Mouse (Mus musculus) left cerebral cortex, postnatal 10 days (tissue): Measurements from ENCODE around the gene Dtd1. TPM values are rescaled to one million over a fixed set of nuclear protein-coding genes. Genes with fewer than 3 reads are reported as not detected.

Experiments used
- DNase-seq, 2 experiments: peaks; one replicate each; pipeline ENCODE4 v3.0.0; 2021 to 2022; ENCODE audit warnings: low spot score in 2 of 2, mixed read lengths in 1 of 2; ENCODE audit errors: extremely low spot score in 1 of 2
- intact Hi-C: fragments of 180-260 bp; cut with DNase I; formaldehyde crosslinking; loops from one replicate; pipeline ENCODE4 v1.15.1; 2025
- total RNA-seq, 2 experiments: library from RNA; stranded (reverse); gene quantifications; 2 replicates each; pipeline ENCODE4 v1.2.3; 2021

The Dtd1 gene
- total RNA-seq, 2 experiments from 2014 or later = 56.4 to 61.0 TPM

DNA sequence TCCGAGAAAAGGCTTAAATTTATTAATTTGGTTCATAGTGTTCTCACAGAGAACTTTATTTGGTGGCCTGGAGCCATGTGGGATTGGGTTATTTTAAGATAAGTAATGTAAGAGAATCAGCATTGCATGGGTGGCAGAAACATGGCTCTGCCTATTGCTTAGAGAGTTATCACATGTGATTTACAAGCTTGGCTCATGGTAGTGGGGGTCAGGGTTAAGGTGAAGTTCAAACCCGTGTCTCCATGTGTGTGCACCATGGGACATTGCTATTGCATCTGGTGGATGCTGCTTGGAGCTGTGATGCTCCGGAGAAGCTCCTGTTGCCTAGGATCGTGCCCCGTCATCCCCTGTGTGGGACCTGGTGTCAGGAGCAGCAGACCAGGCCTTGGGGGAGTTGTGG lies 143.6 kb downstream of the Dtd1 start:
- DNase-seq = no peak
- intact Hi-C loops = no loop called here

DNA sequence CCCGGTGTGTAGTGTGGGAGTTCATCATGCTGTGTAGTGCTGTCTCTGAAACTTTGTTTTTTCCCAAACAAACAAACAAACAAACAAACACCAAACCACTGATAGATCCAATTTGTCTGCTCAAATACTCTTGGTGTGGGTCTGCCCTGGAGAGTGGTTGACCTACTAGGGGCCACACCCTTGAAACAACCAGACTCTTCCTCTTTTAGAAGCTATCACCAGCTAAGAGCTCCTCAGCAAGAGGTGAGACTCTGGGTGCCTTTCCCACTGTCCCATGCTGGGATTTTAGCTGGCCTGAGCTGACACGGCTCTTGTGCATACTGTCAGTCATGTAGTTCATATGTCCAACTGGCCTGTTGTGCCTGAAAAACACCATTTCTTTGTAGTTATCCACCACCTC lies 145.6 kb downstream of the Dtd1 start:
- intact Hi-C loops = no loop called here
- DNase-seq = no peak

DNA sequence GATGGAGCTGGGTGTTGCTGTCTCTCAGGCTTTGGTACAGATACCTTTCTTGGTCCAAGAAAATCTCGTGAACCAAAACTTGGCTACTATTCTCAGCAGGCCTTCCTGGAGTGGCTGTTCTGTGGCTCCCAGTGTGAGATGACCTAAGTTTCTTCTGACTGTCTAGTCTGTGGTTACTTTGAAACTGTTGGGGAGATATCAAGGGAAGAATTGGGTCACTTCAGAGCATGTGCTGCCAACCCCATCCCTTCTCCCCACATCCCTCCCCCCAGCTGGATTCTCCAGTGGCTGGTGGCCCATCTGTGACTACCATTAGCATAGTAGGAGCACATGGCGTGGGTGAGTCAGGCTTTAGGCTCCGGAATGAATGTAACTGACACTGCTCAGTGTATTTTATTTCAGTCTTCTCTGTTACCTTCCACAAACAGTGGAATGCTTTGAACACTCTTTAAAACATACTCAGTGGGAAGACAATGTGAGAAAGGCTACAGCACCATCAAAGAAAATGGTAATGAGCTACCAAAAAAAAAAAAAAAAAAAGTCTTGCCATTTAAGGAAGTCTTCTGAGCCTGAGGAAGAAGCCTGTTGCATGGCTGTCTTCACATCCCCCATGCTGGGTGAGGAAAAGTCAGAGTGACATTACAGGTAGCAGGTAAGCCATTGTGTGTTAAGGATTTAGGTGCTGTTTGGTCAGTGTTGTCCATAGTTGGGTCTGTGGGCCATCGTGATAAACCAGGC lies 146.5 kb downstream of the Dtd1 start:
- intact Hi-C loops = no loop called here
- no peak for DNase-seq

DNA sequence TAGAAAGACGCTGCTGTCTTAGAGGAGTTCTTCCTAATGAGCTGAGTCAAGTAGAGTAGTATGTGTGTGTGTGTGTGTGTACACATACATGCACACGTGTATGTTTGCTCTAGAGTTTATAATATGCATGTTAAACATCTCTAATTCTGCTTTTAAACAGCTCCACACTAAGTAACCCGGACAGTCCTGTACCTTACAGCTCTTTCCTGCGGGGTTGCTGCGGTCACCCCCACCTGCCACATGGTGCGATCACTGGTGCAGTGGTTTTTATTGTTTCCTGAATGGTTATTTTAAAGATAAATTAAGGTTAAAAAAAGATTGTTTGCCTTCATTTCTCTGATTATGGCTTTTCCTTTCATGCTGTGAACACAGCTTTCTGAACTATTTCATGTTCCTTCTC lies 153.9 kb downstream of the Dtd1 start:
- intact Hi-C loops = no loop called here
- DNase-seq = no peak

DNA sequence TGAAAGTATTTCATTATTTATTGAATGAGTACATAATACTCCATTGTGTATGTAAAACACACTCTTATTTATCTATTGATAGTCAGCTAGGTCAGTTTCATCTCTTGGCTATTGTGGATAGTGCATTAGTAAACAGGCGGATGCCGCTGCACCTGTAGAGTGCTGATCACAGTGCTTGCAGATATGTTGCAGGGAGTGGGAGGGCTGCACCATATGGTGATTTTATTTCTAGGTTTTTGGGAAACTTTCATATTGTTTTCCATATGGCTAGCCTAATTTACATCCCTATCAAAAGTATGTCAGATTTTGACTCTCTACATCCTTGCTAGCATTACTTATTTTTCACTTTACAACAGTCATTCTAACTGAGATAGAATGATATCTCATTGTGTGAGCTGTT lies 155.3 kb downstream of the Dtd1 start:
- no peak for DNase-seq
- intact Hi-C loops = no loop called here

DNA sequence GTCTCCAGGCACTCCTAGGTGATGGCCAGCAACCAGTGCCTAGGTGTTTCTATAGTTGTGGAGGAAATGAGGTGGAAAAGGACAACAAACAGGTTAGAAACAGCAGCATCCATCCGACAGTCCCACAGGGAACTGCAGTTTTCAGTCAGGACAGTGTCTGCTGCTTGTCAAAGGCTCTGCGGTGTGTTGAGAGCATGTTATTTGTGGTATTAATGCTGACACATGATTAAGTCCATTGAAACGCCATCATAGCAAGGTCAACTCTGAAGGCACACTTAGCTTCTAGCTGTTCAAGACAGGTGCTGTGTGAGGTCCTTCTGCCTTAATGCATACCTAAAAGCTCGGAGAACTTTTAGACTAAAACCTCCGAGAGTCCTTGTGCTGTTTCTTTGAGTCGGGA lies 161.0 kb downstream of the Dtd1 start:
- intact Hi-C loops = no loop called here
- DNase-seq = no peak

DNA sequence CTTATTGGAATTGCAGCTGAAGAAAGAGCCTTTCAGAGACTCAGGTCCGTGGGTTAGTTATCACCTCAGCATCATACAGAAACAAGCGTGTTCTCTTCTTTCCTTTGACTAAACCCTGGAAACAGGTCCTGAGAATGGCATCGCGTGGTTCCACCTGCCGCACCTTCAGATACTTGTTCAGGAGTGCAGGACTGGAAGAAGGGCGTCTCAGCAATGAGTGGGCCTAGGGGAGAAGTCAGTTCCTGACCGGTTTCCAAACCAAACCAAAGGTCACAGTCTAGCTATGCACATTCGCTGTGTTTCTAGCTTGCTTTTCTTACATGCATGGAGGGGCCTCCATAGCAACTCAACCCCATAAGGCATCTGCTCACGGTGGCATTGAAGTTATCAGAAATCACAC lies 164.0 kb downstream of the Dtd1 start:
- intact Hi-C loops = no loop called here

DNA sequence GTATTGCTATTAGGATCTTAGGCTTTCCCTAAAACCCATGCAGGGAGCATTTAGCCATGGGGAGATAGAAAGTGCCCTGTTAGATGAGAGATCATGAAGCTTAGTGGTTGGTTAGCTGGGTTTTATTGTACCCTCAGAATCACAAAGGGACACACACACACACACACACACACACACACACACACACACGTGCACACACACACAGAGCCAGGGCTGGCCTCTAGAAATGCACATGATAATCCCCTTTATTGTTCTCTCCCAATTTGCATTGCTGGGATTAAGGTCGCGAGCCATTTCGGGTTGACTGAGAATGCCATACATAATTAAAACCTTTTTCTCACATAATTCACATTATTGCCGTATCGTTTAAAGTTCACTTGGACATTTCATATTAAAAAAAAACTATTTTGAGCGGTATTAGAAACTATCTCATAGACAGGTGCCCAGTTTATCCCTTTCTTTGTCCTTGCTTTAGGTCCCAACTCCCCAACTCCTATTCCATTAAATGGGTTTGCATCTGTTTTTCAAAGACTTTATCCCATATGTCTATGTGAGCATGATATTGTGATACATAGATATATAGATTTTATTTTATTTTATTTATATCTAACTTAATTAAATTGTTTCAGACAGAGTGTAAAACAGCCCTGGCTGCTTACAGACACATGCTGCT lies 164.6 kb downstream of the Dtd1 start:
- intact Hi-C loops = no loop called here
- no peak for DNase-seq

More for the DNA sequence above, 164.0 kb downstream of the Dtd1 start:
- DNase-seq = no peak

DNA sequence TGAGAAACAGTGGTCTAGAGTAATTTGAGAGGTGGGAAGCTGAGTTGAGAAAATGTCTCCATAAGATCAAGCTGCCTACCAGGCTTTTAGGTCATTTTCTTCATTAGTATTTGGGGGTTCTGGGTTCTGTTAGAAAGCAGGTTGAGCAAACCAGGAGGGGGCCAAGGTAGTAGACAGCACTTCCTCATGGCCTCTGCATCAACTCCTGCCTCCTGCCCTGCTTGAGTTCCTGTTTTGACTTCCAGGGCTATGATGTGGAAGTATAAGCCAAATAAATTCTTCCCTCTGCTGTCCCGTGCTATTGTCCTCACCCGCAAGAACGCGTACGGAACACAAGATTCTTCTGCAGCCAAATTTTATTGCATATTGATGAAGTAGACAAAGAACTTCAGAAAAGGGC lies 165.5 kb downstream of the Dtd1 start:
- intact Hi-C loops = no loop called here

DNA sequence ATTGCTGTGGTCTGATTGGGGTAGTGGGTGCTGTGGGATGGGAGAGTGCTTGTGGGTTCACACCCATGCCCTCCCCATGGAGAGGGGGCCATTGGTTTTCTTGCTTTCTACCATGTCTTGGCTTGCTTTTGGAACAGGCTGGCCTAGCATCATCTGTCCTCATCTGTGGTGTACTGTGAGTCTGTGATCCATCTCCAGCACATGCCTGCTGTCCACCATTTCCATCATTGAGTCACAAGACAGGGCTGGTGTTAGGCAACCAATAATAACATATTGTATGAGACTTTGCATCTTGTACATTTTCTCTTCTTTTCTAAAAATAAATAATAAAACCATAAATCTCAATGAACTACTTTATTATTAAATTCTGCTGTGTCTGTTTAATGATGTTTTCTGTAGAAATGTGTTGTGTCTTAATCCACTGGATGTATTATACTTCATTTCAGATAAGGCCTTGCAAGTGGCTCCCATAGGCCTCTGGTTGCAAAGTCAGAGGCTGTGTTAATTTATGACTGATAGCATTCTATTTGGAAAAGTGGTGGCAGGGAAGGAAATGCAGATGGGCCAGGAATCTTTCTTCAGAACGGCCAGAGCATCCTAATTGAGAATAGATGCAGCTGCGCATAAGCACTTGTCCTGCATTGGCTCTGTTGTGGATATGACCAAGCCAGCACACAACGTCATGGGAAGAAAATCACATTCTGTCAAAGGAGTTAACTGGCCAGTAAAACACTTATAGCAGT lies 168.8 kb downstream of the Dtd1 start:
- intact Hi-C loops = no loop called here
- no peak for DNase-seq

More for the DNA sequence above, 165.5 kb downstream of the Dtd1 start:
- DNase-seq = no peak

DNA sequence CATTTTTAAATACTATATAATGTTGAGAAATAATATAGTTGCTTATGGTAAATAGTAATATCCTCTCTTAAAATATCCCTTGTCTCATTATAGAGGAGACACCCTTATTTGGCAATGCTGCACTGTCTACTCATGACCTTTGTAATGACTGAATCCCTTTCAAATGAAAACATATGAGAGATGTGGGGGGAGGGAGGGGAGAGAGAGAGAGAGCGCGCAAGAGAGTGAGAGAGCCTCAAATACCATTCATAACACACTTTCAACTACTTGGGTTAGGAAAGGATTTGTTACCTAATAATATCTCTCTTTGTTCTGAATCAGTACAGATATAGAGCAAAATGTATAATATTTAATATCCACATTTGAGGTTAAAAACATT lies 169.4 kb downstream of the Dtd1 start:
- no peak for DNase-seq
- intact Hi-C loops = no loop called here

DNA sequence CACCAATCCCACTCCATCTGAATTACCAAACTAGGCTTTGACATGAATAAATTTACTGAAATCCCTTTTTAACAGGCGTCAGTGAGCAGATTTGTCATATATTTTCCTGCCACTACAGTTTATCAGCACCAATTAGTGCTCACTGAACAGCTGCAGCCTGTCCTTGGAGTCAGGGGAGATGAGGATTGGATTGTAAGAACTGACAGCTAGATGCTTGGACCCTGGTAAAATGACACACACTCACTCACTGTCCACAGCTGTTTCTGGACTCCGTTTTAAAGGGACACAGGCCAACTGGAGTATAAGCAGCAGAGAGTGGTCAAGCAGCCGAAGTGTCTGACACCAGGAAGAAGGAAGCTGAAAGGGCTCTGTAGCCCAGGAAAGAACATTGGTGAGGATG lies 169.9 kb downstream of the Dtd1 start:
- DNase-seq = no peak
- intact Hi-C loops = no loop called here

DNA sequence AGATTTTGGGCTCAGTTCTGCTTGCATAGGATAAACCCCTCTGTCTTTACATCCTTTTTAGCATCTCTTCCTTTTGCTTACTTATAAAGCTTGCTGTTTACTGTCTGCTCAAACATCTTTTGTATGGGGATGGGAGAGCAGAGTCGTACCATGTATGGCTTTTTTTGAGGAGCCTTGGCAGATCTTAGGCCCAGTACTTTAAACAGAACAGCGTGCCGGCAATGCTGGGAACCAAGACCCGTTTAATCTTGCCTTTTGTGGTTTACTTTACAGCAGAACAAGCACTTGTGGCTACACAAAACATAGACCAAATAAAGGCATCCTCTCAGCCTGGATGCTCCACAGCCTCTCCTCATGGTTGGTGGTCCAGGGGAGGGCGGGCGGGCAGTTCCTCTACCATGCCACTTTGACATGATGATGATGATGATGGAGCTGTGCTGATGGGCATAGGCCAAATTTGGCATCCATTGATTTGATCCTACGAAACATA lies 170.8 kb downstream of the Dtd1 start:
- intact Hi-C loops = no loop called here
- DNase-seq = no peak

DNA sequence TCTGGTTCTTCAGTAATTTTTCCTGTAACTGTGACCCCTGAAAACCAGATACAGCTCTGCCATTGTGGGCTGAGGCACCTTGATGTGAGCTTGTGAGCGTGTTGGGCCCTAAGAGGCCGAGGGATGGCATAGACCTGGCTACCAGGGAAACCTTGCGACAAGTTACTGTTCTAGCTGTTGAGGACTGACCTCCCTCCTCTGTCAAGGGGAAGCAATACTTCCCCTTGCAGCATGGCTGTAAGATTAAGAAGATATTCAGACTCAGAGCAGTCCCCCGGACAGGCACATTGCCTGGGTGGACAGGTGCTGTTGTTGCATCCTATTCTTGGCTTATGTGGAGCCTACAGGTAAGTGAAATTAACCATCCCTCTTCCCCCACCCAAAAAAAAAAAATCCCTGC lies 172.1 kb downstream of the Dtd1 start:
- intact Hi-C loops = no loop called here
- no peak for DNase-seq

DNA sequence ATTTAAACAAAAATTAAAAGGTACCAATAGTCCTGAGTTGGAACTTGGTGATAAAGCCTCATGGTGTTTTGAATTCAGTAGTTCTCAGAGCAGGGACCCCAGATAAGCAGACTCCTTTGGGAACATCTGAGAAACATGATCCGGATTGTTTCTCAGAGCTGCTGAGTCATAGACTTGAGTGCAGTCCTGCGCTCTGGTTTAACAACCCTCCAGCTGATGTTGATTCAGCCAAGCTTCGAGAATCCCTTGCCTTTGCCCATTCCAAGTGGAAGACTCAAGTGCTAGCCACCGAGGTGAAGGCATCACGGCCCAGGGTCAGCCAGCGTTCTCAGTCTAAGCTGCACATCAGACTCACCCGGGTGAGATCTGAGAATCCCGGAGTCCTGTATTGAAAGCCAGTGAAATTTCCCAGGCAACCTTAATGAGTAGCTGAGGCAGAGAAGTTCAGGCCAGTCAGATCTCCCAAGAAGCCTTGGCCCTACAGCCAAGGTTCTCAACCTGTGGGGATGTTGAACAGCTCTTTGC lies 175.0 kb downstream of the Dtd1 start:
- DNase-seq = no peak

DNA sequence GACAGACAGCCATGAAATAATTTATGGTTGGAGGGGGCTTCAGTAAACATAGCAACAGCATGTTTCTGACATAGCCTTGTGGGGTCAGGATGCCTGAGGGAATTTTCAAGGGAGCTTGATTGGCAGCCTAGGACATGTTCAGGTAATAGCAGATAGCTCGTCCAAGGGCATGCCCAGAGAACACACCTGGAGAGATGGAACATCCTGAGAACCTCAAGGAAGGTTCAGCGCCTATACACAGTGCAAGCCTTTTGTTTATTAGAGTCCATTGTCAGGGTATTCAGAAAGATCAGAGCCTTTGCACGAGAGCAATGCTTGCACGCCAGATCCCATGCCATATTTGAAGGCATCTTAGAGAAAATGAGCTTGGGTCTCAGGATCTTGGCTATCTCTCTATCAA lies 175.9 kb downstream of the Dtd1 start:
- intact Hi-C loops = no loop called here

More for the DNA sequence above, 175.0 kb downstream of the Dtd1 start:
- intact Hi-C loops = no loop called here

DNA sequence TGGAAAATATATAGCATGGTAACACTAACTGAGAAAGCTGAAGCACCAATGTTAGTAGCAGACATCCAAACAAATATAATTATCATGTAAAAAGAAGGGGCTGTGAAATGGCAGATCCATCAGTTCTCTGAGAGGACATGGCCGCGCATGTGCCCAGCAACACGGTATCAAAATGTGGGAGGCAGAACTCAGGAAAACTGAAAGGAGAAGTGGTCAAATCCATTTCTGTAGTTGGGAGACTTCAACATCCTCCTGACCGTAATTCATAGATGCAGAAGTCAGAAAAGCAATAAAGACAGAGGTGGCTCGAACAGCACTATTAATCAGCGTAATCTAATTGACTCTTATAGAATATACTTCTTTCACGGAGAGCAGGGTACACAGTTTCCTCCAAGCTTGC lies 179.6 kb downstream of the Dtd1 start:
- no peak for DNase-seq
- intact Hi-C loops = no loop called here

More for the DNA sequence above, 175.9 kb downstream of the Dtd1 start:
- DNase-seq = no peak

DNA sequence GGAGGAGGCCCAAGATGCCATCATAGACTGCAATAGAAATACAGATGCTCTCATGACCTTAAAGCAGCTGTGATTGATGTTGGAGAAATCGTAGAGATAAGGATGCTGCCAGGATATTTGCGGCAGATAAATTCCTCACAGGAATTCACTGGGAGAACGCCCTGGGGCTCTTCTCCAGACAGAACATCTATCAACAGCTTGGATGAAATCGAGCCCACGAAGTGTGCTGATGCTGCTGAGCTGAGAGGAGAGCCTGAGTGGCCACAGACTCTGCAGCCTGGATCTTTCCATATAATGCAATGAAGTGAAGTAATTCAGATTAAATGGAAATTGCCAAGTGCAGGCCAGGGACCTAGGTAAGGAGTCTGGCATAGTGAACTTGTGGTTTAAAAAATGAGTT lies 181.0 kb downstream of the Dtd1 start:
- no peak for DNase-seq
- intact Hi-C loops = no loop called here

DNA sequence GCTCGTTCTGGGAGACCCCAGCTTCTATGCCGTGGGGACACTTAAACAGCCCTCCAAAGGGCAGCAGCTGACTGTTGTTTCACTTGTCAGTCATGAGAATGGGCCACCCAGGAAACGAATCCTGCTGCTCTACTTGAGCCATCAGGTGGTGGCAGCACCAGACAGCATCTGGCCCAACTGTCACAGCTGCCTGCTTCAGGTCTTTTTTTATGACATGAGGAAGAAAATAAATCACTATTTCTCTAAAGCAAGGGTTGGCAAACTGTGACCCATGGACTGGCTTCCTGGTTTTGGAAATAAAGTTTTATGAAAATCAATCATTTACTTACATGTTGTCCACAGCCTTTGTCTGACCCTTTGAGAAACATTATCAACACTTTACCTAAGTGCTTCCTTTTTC lies 182.2 kb downstream of the Dtd1 start:
- intact Hi-C loops = no loop called here
- no peak for DNase-seq

DNA sequence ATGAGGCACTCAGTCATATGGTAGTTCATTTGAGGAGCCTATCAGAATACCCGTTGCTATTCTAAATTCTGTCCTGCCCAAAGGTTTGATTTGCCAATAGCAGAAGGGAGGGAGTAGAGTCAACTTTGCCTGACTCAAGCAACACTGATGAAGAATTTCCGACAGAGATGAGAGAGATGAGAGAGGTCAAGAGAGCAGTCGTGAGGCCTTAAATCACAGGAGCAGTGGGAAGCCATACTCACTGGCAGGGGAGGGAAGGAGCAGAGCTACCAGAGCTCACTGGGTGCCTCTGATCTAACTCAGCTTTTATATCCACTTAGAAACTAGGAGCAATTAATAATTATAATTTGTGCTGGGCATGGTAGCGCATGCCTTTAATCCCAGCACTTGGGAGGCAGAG lies 182.8 kb downstream of the Dtd1 start:
- DNase-seq = no peak
- intact Hi-C loops = no loop called here
